Mouse (Mus musculus): Measurements from ENCODE around the gene Nup85. TPM values are rescaled to one million over a fixed set of nuclear protein-coding genes. Genes with fewer than 3 reads are reported as not detected.
A peak's percentile ranks its signal among the peaks of the same experiment; 100 is the strongest.

The Nup85 gene
- polyA plus RNA-seq, 1 experiment from 2014 or later, result 99.8 TPM

- Histone ChIP-seq H3K27me3 (no peaks in the 10 kb centered on the region), H3K36me3 (peaks cover 96% of the 10 kb centered on the region), H3K4me1 (replicated peaks) (no peaks in the 10 kb centered on the region), H3K4me3 (no peak overlapping the region), H3K9me3 (no peaks in the 10 kb centered on the region), H3K27ac (replicated peaks) (no peak overlapping the region), H3K4me2 (no peak overlapping the region), H3K9ac (no peak overlapping the region)
- 91% methylated on average over 7 of the region's 7 CpGs for WGBS
- no peak for ATAC-seq (ENCODE audit: low read depth)
Observed at GRCm38 (mm10) chr11:115585573-115586100, 21.4 kb downstream of the Nup85 start.

- no peaks in the 10 kb centered on the region for H3K4me1 ChIP-seq (replicated peaks)
- WGBS, result 90% methylated on average over 9 of the region's 9 CpGs
Observed at GRCm38 (mm10) chr11:115586403-115586802, 22.2 kb downstream of the Nup85 start.

GRCm38 (mm10) chr11:115587984-115588383, 23.8 kb downstream of the Nup85 start:
- no peak overlapping the region for H3K4me3 ChIP-seq
- 85% methylated on average over 9 of the region's 9 CpGs for WGBS
- no peaks in the 10 kb centered on the region for H3K9me3 ChIP-seq
- ATAC-seq (ENCODE audit: low read depth), result no peak
- H3K4me1 ChIP-seq (replicated peaks), result no peaks in the 10 kb centered on the region
- no peaks in the 10 kb centered on the region for H3K27me3 ChIP-seq
- no peak overlapping the region for H3K27ac ChIP-seq (replicated peaks)
- peaks cover 96% of the 10 kb centered on the region for H3K36me3 ChIP-seq
- H3K4me2 ChIP-seq, result no peak overlapping the region
- H3K9ac ChIP-seq, result no peak overlapping the region

More at GRCm38 (mm10) chr11:115586403-115586802, 22.2 kb downstream of the Nup85 start:
- no peaks in the 10 kb centered on the region for H3K9me3 ChIP-seq
- H3K27me3 ChIP-seq, result no peaks in the 10 kb centered on the region
- ATAC-seq (ENCODE audit: low read depth), result no peak
- H3K4me3 ChIP-seq, result no peak overlapping the region
- H3K4me2 ChIP-seq, result no peak overlapping the region
- peaks cover 96% of the 10 kb centered on the region for H3K36me3 ChIP-seq
- H3K27ac ChIP-seq (replicated peaks), result no peak overlapping the region
- H3K9ac ChIP-seq, result no peak overlapping the region

- no peak overlapping the region for H3K9ac ChIP-seq
- H3K4me2 ChIP-seq, result no peak overlapping the region
- peaks cover 93% of the 10 kb centered on the region for H3K36me3 ChIP-seq
- no peaks in the 10 kb centered on the region for H3K27me3 ChIP-seq
- no peak overlapping the region for H3K4me3 ChIP-seq
- no peaks in the 10 kb centered on the region for H3K4me1 ChIP-seq (replicated peaks)
- H3K9me3 ChIP-seq, result no peaks in the 10 kb centered on the region
- WGBS, result 90% methylated on average over 2 of the region's 2 CpGs
- no peak overlapping the region for H3K27ac ChIP-seq (replicated peaks)
- no peak for ATAC-seq (ENCODE audit: low read depth)
Observed at GRCm38 (mm10) chr11:115590526-115591075, 26.4 kb downstream of the Nup85 start.

GRCm38 (mm10) chr11:115595209-115595608, 31.0 kb downstream of the Nup85 start:
- Histone ChIP-seq H3K27ac (replicated peaks) (no peak overlapping the region), H3K27me3 (no peaks in the 10 kb centered on the region), H3K4me2 (no peak overlapping the region), H3K9me3 (no peaks in the 10 kb centered on the region), H3K4me1 (replicated peaks) (no peaks in the 10 kb centered on the region), H3K4me3 (no peak overlapping the region), H3K36me3 (peaks cover 93% of the 10 kb centered on the region), H3K9ac (no peak overlapping the region)
- WGBS, result 97% methylated on average over 3 of the region's 3 CpGs
- ATAC-seq (ENCODE audit: low read depth), result no peak

GRCm38 (mm10) chr11:115598309-115598708, 34.1 kb downstream of the Nup85 start:
- no peak overlapping the region for H3K9ac ChIP-seq
- H3K4me3 ChIP-seq, result no peak overlapping the region
- H3K4me2 ChIP-seq, result no peak overlapping the region
- peaks cover 24% of the 10 kb centered on the region for H3K4me1 ChIP-seq (replicated peaks)
- 84% methylated on average over 4 of the region's 4 CpGs for WGBS
- H3K36me3 ChIP-seq, result peaks cover 64% of the 10 kb centered on the region
- no peaks in the 10 kb centered on the region for H3K9me3 ChIP-seq
- ATAC-seq (ENCODE audit: low read depth), result no peak
- H3K27ac ChIP-seq (replicated peaks), result no peak overlapping the region
- H3K27me3 ChIP-seq, result no peaks in the 10 kb centered on the region

GRCm38 (mm10) chr11:115599722-115600121, 35.5 kb downstream of the Nup85 start:
- Histone ChIP-seq H3K4me1 (replicated peaks) (peaks cover 27% of the 10 kb centered on the region), H3K4me2 (no peak overlapping the region), H3K4me3 (no peak overlapping the region), H3K9ac (no peak overlapping the region), H3K27ac (replicated peaks) (no peak overlapping the region), H3K36me3 (peaks cover 49% of the 10 kb centered on the region), H3K27me3 (no peaks in the 10 kb centered on the region), H3K9me3 (no peaks in the 10 kb centered on the region)
- WGBS, result 95% methylated on average over 7 of the region's 7 CpGs
- no peak for ATAC-seq (ENCODE audit: low read depth)

- WGBS, result 98% methylated on average over 15 of the region's 15 CpGs
- H3K9ac ChIP-seq, result no peak overlapping the region
Observed at GRCm38 (mm10) chr11:115600743-115601142, 36.5 kb downstream of the Nup85 start.

GRCm38 (mm10) chr11:115601174-115601573, 36.9 kb downstream of the Nup85 start:
- Histone ChIP-seq H3K9me3 (no peaks in the 10 kb centered on the region), H3K4me1 (replicated peaks) (peaks cover 40% of the 10 kb centered on the region), H3K27me3 (no peaks in the 10 kb centered on the region), H3K36me3 (peaks cover 48% of the 10 kb centered on the region), H3K4me2 (no peak overlapping the region), H3K27ac (replicated peaks) (no peak overlapping the region), H3K9ac (no peak overlapping the region), H3K4me3 (no peak overlapping the region)
- WGBS, result 92% methylated on average over 4 of the region's 4 CpGs
- ATAC-seq (ENCODE audit: low read depth), result no peak

More at GRCm38 (mm10) chr11:115600743-115601142, 36.5 kb downstream of the Nup85 start:
- Histone ChIP-seq H3K4me2 (no peak overlapping the region), H3K4me3 (no peak overlapping the region), H3K27me3 (no peaks in the 10 kb centered on the region), H3K9me3 (no peaks in the 10 kb centered on the region), H3K36me3 (peaks cover 48% of the 10 kb centered on the region), H3K4me1 (replicated peaks) (peaks cover 37% of the 10 kb centered on the region), H3K27ac (replicated peaks) (no peak overlapping the region)
- no peak for ATAC-seq (ENCODE audit: low read depth)

GRCm38 (mm10) chr11:115603128-115603475, 38.9 kb downstream of the Nup85 start:
- H3K9ac ChIP-seq, result peak overlapping the region; percentile 90
- no peaks in the 10 kb centered on the region for H3K27me3 ChIP-seq
- no peak for ATAC-seq (ENCODE audit: low read depth)
- 5% methylated on average over 15 of the region's 15 CpGs for WGBS
- peak overlapping the region; percentile 95 for H3K4me3 ChIP-seq
- H3K4me1 ChIP-seq (replicated peaks), result peaks cover 40% of the 10 kb centered on the region
- peak overlapping the region; percentile 97 for H3K4me2 ChIP-seq
- H3K36me3 ChIP-seq, result peaks cover 49% of the 10 kb centered on the region
- H3K9me3 ChIP-seq, result no peaks in the 10 kb centered on the region
- H3K27ac ChIP-seq (replicated peaks), result peak overlapping the region; percentile 95

GRCm38 (mm10) chr11:115603476-115604303, 39.5 kb downstream of the Nup85 start, which contains the start of the genes Mrps7 and Gga3:
Gene Mrps7 (plus strand): TSS chr11:115603925.
Gene Gga3 (minus strand): TSS chr11:115604051.
- under 1% methylated on average over 78 of the region's 93 CpGs for WGBS
- Histone ChIP-seq H3K4me1 (replicated peaks) (peaks cover 40% of the 10 kb centered on the region), H3K9ac (peak within 1 kb of the TSS; percentile 90), H3K9me3 (no peaks in the 10 kb centered on the region), H3K36me3 (peaks cover 50% of the 10 kb centered on the region), H3K27me3 (no peaks in the 10 kb centered on the region), H3K4me2 (peak within 1 kb of the TSS; percentile 97), H3K4me3 (peak within 1 kb of the TSS; percentile 95), H3K27ac (replicated peaks) (peak within 1 kb of the TSS; percentile 95)
- ATAC-seq (ENCODE audit: low read depth), result peak; percentile 97

- 0% methylated on average over 26 of the region's 26 CpGs for WGBS
- H3K9ac ChIP-seq, result peak overlapping the region; percentile 90
- no peak; the same call in 1 of the 2 replicates for ATAC-seq (ENCODE audit: low read depth)
- peaks cover 40% of the 10 kb centered on the region for H3K4me1 ChIP-seq (replicated peaks)
- H3K4me2 ChIP-seq, result peak overlapping the region; percentile 97
- H3K27me3 ChIP-seq, result no peaks in the 10 kb centered on the region
- H3K4me3 ChIP-seq, result peak overlapping the region; percentile 95
- peaks cover 51% of the 10 kb centered on the region for H3K36me3 ChIP-seq
- H3K27ac ChIP-seq (replicated peaks), result peak overlapping the region; percentile 95
- H3K9me3 ChIP-seq, result no peaks in the 10 kb centered on the region
Observed at GRCm38 (mm10) chr11:115604304-115604696, 40.1 kb downstream of the Nup85 start.
